Mouse (Mus musculus) hindbrain, embryonic 10.5 days (tissue): ENCODE measurements at regions not wholly inside any gene's neighbourhood (a gene's known extent, or its start where the extent isn't known, plus 50 kb on each side); places are given as distances from the start of the nearest gene placed in this dataset.
A peak's percentile ranks its signal among the peaks of the same experiment; 100 is the strongest.

Experiments
- DNase-seq: peaks from one replicate; pipeline ENCODE4 v3.0.0-alpha.2; 2017; ENCODE audit warnings: low spot score
- H3K27ac ChIP-seq: fragments of 300-500 bp; sonication (generic); 2 replicates; pipeline ENCODE4 v1.5.1; 2016; ENCODE audit warnings: mild to moderate bottlenecking, moderate library complexity
- H3K27me3 ChIP-seq: fragments of 300-500 bp; sonication (generic); 2 replicates; pipeline ENCODE4 v1.6.1; 2016; ENCODE audit warnings: mild to moderate bottlenecking; ENCODE audit not compliant: poor library complexity, insufficient read depth, severe bottlenecking
- H3K36me3 ChIP-seq: fragments of 300-500 bp; sonication (generic); 2 replicates; pipeline ENCODE4 v1.6.1; 2016; ENCODE audit warnings: mild to moderate bottlenecking, moderate library complexity
- H3K4me1 ChIP-seq: fragments of 300-500 bp; sonication (generic); replicated peaks from 2 replicates; pipeline ENCODE4 v1.6.1; 2016; ENCODE audit warnings: mild to moderate bottlenecking
- H3K4me3 ChIP-seq: fragments of 300-500 bp; sonication (generic); 2 replicates; pipeline ENCODE4 v1.5.1; 2016; ENCODE audit warnings: mild to moderate bottlenecking, moderate library complexity
- H3K9me3 ChIP-seq: fragments of 300-500 bp; sonication (generic); 2 replicates; pipeline ENCODE4 v1.6.1; 2016; ENCODE audit warnings: mild to moderate bottlenecking, moderate library complexity
- WGBS: fragments of 180-500 bp; shearing (Covaris S2); methylation state at CpG from one replicate; pipeline ENCODE4 v1.1.7; 2016; 5-methylcytosine and 5-hydroxymethylcytosine counted together

GRCm38 (mm10) chr12:73465975-73466374, 80.2 kb downstream of the Tmem30b start:
- Histone ChIP-seq H3K9me3 (no peaks in the 10 kb centered on the region), H3K4me3 (no peak overlapping the region), H3K36me3 (no peaks in the 10 kb centered on the region), H3K4me1 (peaks cover 14% of the 10 kb centered on the region), H3K27ac (no peak overlapping the region), H3K27me3 (no peaks in the 10 kb centered on the region)
- 75% methylated on average over 5 of the region's 5 CpGs for WGBS
- no peak for DNase-seq

DNA sequence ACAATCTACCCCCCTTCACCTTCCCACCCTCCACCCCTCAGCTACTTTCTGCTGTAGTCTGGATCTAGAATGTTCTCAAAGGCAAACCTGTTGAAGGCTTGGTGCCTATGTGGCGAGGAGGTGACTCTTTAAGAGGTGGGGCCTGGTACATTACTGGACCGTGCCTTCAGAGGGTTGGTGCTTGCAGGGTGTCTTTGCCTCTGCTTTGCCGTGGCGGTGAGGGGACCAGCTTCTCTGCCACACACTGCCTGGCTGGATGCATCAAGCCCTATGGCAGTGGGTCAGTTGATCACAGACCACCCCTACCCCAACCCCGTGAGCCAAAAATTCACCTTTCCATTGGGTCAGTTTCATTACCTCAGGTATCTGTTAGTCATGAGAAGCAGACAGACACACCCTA, 81.9 kb downstream of the Tmem30b start:
- H3K27ac ChIP-seq: no peak overlapping the region
- H3K9me3 ChIP-seq: no peaks in the 10 kb centered on the region
- 85% methylated on average over 5 of the region's 5 CpGs for WGBS
- H3K4me1 ChIP-seq: peaks cover 22% of the 10 kb centered on the region
- H3K36me3 ChIP-seq: no peaks in the 10 kb centered on the region
- DNase-seq: no peak
- H3K27me3 ChIP-seq: no peaks in the 10 kb centered on the region
- no peak overlapping the region for H3K4me3 ChIP-seq

GRCm38 (mm10) chr12:73462091-73462490, 84.1 kb downstream of the Tmem30b start:
- H3K36me3 ChIP-seq: no peaks in the 10 kb centered on the region
- 40% methylated on average over 5 of the region's 5 CpGs for WGBS
- H3K27ac ChIP-seq: peak overlapping the region; percentile 75
- no peak overlapping the region for H3K4me3 ChIP-seq
- H3K27me3 ChIP-seq: no peaks in the 10 kb centered on the region
- H3K9me3 ChIP-seq: no peaks in the 10 kb centered on the region
- peaks cover 22% of the 10 kb centered on the region for H3K4me1 ChIP-seq
- DNase-seq: peak; percentile 30

DNA sequence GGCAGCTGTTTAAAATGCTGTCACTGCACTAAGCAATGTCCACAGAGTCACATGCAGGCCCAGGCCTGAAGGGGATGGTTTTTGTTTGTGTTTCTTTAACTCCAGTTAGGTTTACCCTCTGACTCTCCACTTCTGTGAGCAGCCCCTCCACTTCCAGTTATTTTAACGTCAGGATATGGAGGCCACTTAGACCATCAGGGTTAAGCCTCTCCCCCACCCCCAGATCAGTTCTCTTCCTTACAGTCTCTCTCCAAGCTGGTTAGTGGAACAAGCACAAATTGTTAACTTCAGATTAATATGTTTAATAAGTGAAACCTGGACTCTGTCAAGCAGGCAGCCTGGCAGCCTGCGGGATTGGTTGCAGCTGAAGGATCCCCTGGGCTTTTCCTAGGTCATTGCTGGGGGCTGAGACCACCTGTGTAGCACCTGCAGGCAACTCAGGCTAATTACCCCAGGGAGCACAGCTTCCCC, 85.9 kb downstream of the Tmem30b start:
- Histone ChIP-seq H3K9me3 (no peaks in the 10 kb centered on the region), H3K4me1 (peaks cover 22% of the 10 kb centered on the region), H3K27ac (peak overlapping the region; percentile 35; the same call in 1 of the 2 replicates), H3K36me3 (no peaks in the 10 kb centered on the region), H3K27me3 (no peaks in the 10 kb centered on the region), H3K4me3 (no peak overlapping the region)
- no peak for DNase-seq
- WGBS: 30% methylated on average over 2 of the region's 2 CpGs

DNA sequence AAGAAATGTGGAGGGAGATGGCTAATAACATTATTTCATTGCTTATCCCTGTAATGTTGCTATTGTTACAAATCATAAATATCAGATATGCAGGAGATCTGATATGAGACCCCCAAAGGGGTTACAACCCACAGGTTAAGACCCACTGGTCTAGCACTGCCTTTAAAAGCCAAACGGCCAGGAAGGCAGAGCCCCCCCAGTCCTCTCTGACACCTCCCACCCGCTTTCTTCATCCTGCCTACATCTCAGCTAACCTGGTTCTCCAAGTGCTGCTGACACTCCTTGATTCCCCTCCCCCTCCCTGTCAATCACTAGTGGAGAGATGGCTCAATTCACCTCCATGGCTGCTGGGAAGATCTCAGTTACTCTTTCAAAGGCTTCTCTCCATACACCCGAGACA, 94.9 kb downstream of the Tmem30b start:
- DNase-seq: no peak
- Histone ChIP-seq H3K4me1 (peaks cover 23% of the 10 kb centered on the region), H3K27me3 (no peaks in the 10 kb centered on the region), H3K27ac (no peak overlapping the region), H3K9me3 (no peaks in the 10 kb centered on the region), H3K4me3 (no peak overlapping the region), H3K36me3 (no peaks in the 10 kb centered on the region)
- WGBS: 57% methylated on average over 3 of the region's 3 CpGs

DNA sequence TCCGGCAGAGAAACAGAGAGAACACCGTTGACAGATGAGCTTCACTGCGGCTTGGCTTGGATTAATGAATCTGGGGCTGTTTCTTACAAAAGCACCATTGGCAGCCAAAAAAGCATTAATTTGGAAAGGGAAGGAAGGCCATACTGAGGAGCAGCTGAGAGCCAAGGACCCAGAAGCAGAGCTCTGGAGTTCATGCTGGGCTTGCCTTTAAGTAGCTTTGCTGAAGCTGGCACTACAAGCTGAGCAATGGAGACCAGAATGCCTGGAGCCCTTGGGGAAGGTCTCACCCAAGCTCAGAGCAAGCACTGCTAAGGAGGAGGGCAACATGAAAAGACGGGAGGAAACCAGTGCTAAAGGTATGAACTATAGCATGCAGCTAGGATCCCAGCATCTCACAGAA, 95.7 kb downstream of the Tmem30b start:
- Histone ChIP-seq H3K36me3 (no peaks in the 10 kb centered on the region), H3K4me1 (peaks cover 23% of the 10 kb centered on the region), H3K27me3 (no peaks in the 10 kb centered on the region), H3K27ac (peak overlapping the region; percentile 25; the same call in 1 of the 2 replicates), H3K4me3 (no peak overlapping the region), H3K9me3 (no peaks in the 10 kb centered on the region)
- 78% methylated on average over 4 of the region's 4 CpGs for WGBS
- no peak for DNase-seq

DNA sequence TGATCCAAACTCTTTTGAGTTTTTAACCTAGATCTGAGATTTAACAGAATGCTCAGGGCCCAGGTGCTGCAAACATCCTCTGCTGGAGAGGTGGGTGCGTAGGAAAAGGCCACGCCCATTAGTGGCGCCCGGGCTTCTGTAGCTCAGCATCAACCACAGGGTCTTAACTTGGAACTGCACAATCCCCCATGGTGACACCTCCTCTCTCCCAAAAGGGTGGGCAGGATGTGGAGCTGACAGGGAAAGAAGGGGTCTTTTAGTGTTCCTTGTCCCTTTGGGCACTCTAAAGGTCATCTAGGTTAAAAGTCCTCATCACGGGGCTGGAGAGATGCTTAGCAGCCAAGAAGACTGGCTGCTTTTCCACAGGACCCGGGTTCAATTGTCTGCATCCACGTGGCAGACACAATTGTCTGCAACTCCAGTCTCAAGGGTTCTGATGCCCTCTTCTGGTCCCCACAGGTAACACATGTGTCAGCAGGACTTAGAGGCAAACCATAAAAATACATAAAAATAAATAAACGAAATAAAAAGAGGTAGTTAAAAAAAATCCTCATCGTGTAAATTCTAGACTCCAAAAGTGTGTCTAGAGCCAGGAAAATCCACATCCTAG, 96.2 kb downstream of the Tmem30b start:
- Histone ChIP-seq H3K36me3 (no peaks in the 10 kb centered on the region), H3K27me3 (no peaks in the 10 kb centered on the region), H3K27ac (no peak overlapping the region; the same call in 1 of the 2 replicates), H3K4me1 (peaks cover 27% of the 10 kb centered on the region), H3K9me3 (no peaks in the 10 kb centered on the region), H3K4me3 (no peak overlapping the region)
- 52% methylated on average over 9 of the region's 9 CpGs for WGBS
- DNase-seq: peak; percentile 38

- peaks cover 29% of the 10 kb centered on the region for H3K4me1 ChIP-seq
- H3K27ac ChIP-seq: 0 out of 2 replicates have a peak overlapping the region, but pooled peaks have one; percentile 24
- H3K9me3 ChIP-seq: no peaks in the 10 kb centered on the region
- H3K27me3 ChIP-seq: no peaks in the 10 kb centered on the region
- H3K36me3 ChIP-seq: no peaks in the 10 kb centered on the region
- no peak overlapping the region for H3K4me3 ChIP-seq
- DNase-seq: no peak
- 71% methylated on average over 9 of the region's 9 CpGs for WGBS
Measured at GRCm38 (mm10) chr12:73449069-73449468, 97.1 kb downstream of the Tmem30b start.

DNA sequence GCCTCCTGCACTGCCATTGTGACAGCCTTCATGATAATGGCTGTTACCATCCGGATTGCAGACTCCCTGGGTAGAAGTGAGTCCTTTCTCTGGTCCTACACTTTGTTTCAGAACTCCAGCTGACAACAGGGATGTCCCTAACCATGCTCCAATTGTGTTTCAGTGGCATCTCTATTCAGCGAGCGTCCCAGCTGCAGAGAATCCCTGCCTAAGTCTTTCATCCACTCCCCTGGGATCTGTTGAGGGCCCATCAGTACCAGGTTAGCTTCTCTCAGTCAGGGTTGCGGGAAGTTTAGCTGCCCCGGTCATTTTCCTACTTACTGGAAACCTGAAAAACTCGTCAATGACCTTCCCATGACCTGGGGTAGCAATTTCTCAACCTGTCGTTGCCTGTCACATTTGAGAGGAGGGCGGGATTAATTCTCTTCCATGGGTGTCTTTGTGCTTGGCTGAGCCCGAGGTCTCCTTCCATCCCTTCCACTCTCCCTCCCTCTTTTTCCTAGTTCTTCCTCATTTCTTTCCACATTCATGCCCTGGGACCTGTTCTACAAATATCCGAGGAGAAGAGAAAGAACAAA, 97.7 kb downstream of the Tmem30b start:
- Histone ChIP-seq H3K9me3 (no peaks in the 10 kb centered on the region), H3K36me3 (no peaks in the 10 kb centered on the region), H3K27ac (no peak overlapping the region), H3K27me3 (no peaks in the 10 kb centered on the region), H3K4me3 (no peak overlapping the region), H3K4me1 (peaks cover 29% of the 10 kb centered on the region)
- DNase-seq: no peak
- WGBS: 41% methylated on average over 10 of the region's 10 CpGs

GRCm38 (mm10) chr12:73447172-73447571, 99.0 kb downstream of the Tmem30b start:
- no peak for DNase-seq
- 92% methylated on average over 6 of the region's 6 CpGs for WGBS
- no peaks in the 10 kb centered on the region for H3K9me3 ChIP-seq
- no peaks in the 10 kb centered on the region for H3K36me3 ChIP-seq
- no peak overlapping the region for H3K4me3 ChIP-seq
- H3K4me1 ChIP-seq: peaks cover 29% of the 10 kb centered on the region
- H3K27me3 ChIP-seq: no peaks in the 10 kb centered on the region
- no peak overlapping the region for H3K27ac ChIP-seq

DNA sequence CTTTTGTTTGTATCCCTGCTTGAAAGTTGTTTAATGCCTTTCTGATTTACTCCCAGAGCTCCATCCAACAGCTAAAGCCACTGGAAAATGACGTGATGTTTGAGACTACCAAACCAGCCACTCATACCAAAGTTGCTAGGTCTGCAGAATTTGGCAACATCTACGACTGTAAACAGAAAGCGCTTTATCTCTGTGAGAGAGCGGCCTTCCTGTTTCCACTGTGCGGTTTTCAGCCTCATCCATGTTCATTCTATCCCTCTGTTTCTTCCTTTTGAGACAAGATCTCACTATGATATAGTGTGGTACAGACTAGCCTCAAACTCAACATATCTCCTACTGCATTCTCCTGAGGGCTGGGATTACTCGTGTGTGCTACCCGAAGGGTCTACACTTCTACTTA, 100.0 kb downstream of the Tmem30b start:
- no peak for DNase-seq
- 91% methylated on average over 7 of the region's 7 CpGs for WGBS
- Histone ChIP-seq H3K4me1 (peaks cover 24% of the 10 kb centered on the region), H3K27me3 (no peaks in the 10 kb centered on the region), H3K27ac (no peak overlapping the region), H3K4me3 (no peak overlapping the region), H3K9me3 (no peaks in the 10 kb centered on the region), H3K36me3 (no peaks in the 10 kb centered on the region)

DNA sequence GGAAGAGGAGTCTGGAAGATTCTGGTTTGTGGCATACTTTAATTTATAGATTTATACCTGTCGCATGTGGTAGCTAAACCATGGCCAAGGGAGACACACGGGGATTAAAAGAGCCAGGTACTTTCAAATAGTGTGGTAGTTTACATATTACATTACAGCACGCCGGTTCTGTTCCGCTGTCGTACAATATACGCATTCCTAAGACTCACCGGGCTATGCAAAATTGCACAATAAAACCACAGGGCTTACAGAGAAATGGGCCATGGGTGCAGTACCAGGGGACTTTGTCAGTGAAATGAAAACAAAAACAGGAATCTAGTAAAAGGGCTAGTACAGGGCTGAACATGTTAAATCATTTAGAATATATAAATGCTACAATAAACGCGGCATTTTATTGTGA, 100.6 kb downstream of the Tmem30b start:
- WGBS: 83% methylated on average over 10 of the region's 10 CpGs

GRCm38 (mm10) chr12:73445128-73445527, 101.1 kb downstream of the Tmem30b start:
- H3K27ac ChIP-seq: no peak overlapping the region
- 56% methylated on average over 10 of the region's 10 CpGs for WGBS
- H3K27me3 ChIP-seq: no peaks in the 10 kb centered on the region
- DNase-seq: no peak
- H3K9me3 ChIP-seq: no peaks in the 10 kb centered on the region
- no peaks in the 10 kb centered on the region for H3K36me3 ChIP-seq
- H3K4me1 ChIP-seq: peaks cover 16% of the 10 kb centered on the region
- H3K4me3 ChIP-seq: no peak overlapping the region

More for the DNA sequence above, 100.6 kb downstream of the Tmem30b start:
- no peaks in the 10 kb centered on the region for H3K9me3 ChIP-seq
- H3K27ac ChIP-seq: no peak overlapping the region
- DNase-seq: no peak
- no peak overlapping the region for H3K4me3 ChIP-seq
- H3K36me3 ChIP-seq: no peaks in the 10 kb centered on the region
- H3K27me3 ChIP-seq: no peaks in the 10 kb centered on the region
- H3K4me1 ChIP-seq: peaks cover 18% of the 10 kb centered on the region
